Mouse (Mus musculus): Measurements from ENCODE around the gene Acot5.

GRCm38 (mm10) chr12:84064621-84065020 is 4.5 kb upstream of the Acot5 start:
- TF ChIP-seq CTCF (conservative IDR thresholded peaks at IDR 0.05 in 1 of 2, IDR thresholded peaks at IDR 0.05 in 1 of 2; ENCODE audit: low read depth in 2 of 2, low read length in 2 of 2) (no peak), CHD2 (IDR thresholded peaks at IDR 0.05; ENCODE audit: low read length) (no peak), USF1 (IDR thresholded peaks at IDR 0.05; ENCODE audit: low read depth, low read length) (no peak)
